Mouse (Mus musculus) layer of hippocampus, postnatal 25 days (tissue): ENCODE results near the gene Klhl25. TPM values are rescaled to one million over a fixed set of nuclear protein-coding genes. Genes with fewer than 3 reads are reported as not detected.
"Not testable (repeated sequence)": the region's sequence is repeated elsewhere in the genome, so short reads cannot be mapped to it uniquely, and the experiment has no call there.

ENCODE experiments used
- DNase-seq, 2 experiments: peaks; one replicate each; pipeline ENCODE4 v3.0.0; 2022; ENCODE audit warnings: mixed read lengths in 2 of 2, low spot score in 1 of 2; ENCODE audit errors: extremely low spot score in 1 of 2
- total RNA-seq, 2 experiments: library from RNA; stranded (reverse); gene quantifications; 2 replicates each; pipeline ENCODE4 v1.2.3; 2021

Gene Klhl25
- total RNA-seq = 10 to 100 TPM in 1 of 2 experiments, 1 to 10 TPM in 1; 8.5 to 11.2 TPM

- DNase-seq = peak; percentile 84 to 88
Observed at GRCm38 (mm10) chr7:75848115-75848775, at the start of gene Klhl25. TSS of gene Klhl25 (plus strand) at chr7:75848310.

DNA sequence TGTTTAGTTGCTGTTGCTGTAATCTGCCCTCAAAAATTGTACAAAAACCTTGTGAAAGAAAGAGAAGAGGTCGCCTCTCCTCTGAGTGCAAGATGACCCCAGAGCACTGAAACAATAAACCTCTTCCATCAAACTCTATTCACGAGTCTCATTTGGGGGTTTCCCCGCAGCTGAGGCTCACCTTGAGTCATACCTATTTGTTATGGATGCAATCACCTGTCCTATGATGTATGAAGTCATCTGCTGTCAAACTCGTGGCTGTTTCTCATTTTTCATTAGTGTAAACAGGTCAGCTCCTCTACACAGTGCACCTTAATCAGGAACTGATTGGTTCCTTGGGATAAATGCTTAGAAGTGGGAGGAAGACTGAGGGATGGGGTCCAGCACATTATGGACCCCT lies 47.6 kb upstream of the Klhl25 start:
- DNase-seq = no peak

DNA sequence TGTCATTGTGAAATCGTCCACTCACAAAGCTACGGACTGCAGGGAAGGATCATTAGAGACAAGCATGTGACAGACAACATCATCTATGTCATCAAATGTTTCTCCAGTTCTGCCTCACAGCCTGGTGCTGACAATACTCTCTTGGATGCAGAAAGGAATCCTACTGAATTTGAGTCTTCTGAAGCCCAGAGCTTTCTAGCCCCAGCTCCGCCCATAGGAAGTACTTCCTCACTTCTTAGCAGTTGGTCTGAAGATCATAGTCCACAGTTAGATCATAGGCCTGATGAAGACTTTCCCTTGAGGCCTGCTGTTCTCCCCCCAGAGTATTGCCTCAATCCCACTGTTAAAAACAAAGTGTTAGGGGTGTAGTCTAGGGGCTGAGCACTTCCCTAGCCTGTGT lies 47.1 kb upstream of the Klhl25 start:
- no peak for DNase-seq

DNA sequence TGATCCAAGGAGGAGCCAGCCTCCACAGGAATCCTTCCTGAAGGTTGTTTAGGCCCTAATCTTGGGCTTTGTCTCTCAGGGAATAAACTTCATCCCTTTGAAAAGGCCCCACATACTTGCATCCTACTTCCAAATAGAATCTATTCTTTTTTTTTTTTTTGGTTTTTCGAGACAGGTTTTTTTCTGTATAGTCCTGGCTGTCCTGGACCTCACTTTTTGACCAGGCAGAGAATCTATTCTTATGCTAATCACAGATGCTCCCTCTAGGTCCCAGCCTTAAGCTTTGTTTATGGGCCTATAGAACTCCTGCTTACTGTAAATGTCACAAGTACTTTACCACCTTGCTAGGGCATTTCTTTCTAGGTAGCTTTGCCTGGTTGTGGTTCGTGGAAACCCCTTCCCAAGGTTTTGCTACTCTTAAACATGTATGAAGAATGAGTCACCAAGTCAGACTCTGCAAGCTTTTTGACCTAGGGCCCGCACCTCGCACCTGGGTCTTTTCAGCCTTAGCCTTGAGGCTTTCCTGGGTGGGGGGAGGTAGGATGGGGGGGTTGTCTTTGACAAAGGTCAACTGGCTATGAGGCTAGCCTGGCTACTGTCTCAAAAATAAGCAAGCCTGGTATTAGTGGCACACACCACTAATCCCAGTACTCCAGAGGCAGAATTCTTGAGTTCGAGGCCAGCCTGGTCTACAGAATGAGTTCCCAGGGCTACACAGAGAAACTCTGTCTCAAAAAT lies 46.3 kb upstream of the Klhl25 start:
- no peak for DNase-seq

DNA sequence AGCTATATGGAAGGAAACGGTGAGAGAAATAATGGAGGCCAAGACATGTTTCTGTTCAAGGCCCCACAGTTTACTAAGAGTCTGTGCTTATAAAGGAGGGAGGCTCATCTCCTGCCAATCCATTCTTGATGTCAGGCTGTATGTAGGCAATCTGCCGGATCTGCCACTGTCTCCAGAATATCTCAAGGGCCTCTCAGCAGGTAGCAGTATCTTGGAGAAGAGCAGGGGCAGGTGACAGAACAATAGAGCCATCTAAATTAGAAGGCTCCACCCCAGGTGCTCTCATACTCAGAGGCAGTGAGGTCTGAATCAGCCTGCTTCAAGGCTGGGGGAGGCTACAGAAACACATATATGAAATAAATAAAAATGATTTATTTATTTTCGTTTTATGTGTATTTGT lies 45.2 kb upstream of the Klhl25 start:
- no peak for DNase-seq

- no peak for DNase-seq
Observed at GRCm38 (mm10) chr7:75806161-75806560, 41.9 kb upstream of the Klhl25 start.

GRCm38 (mm10) chr7:75806711-75807110 lies 41.4 kb upstream of the Klhl25 start:
- DNase-seq = no peak

- peak in 1 of 2 experiments; percentile 45 for DNase-seq
Observed at GRCm38 (mm10) chr7:75807460-75808304, 40.4 kb upstream of the Klhl25 start.

GRCm38 (mm10) chr7:75820687-75821086 lies 27.4 kb upstream of the Klhl25 start:
- no peak for DNase-seq

DNA sequence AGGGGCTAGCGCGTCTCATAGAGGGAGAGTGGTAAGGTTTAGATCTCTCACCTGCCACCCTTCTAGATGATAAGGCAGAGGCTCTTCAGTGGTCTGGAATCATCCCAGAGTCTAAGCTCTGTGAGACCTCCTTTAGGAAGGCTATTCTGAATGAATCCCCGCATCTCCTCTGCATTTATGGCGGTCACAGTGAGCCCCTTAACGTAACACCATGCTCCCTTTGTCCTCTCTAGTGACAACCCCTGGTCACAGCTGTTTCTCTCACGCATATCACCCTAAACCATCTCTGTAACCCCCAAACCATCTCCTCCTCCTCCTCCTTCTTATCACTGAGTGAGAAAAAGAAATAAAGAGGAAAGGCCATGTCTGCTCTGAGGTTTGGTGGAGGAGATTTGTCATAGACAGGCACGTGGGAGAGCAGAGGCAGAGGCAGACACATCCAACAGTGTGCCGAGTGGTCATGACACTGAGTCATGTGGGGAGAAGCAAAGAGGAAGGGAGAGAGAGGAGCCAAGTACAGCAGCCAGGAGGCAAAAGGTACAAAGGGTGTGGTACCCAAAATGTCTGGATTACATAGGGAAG lies 25.9 kb upstream of the Klhl25 start:
- no peak for DNase-seq

GRCm38 (mm10) chr7:75823071-75823470 lies 25.0 kb upstream of the Klhl25 start:
- no peak for DNase-seq

- no peak for DNase-seq
Observed at GRCm38 (mm10) chr7:75826360-75827103, 21.6 kb upstream of the Klhl25 start.

GRCm38 (mm10) chr7:75827357-75827756 lies 20.8 kb upstream of the Klhl25 start:
- DNase-seq = no peak

GRCm38 (mm10) chr7:75827850-75828249 lies 20.3 kb upstream of the Klhl25 start:
- DNase-seq = peak; percentile 43 to 65

GRCm38 (mm10) chr7:75828536-75828935 lies 19.6 kb upstream of the Klhl25 start:
- no peak for DNase-seq

GRCm38 (mm10) chr7:75830251-75831060 lies 17.7 kb upstream of the Klhl25 start:
- no peak for DNase-seq

- DNase-seq = not testable (repeated sequence)
Observed at GRCm38 (mm10) chr7:75833960-75834359, 14.2 kb upstream of the Klhl25 start.

DNA sequence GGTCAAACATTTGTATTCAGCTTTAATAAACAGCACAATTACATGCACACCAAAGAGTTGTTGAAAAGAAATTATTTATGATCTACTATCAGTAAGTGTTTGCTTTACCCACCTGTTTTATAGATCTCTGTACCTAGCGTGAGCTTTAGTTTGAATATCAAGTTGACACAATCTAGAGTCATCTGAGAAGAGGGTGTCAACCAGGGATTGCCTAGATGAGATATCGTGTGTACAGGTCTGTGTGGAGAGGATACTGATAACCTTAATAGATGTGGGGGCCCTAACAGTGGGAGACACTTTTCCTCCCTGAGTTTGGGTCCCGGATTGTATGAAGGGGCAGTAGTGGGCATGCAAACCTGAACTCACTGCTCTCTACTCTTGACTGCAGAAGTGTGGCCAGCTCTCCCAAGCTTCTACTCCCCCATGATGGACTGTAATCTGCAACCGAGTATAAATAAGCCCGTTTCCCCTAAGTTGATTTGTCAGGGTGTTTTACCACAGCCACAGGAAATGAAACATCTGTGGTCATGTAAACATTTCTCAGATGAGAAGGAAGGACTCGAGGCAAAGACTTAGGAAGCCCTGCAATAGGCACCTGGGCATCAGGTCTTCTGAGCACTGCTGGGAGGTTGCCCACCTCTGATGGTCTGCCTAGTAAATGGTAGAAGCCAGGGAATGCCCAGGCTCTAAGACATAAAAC lies 13.0 kb upstream of the Klhl25 start:
- not testable (repeated sequence) for DNase-seq

DNA sequence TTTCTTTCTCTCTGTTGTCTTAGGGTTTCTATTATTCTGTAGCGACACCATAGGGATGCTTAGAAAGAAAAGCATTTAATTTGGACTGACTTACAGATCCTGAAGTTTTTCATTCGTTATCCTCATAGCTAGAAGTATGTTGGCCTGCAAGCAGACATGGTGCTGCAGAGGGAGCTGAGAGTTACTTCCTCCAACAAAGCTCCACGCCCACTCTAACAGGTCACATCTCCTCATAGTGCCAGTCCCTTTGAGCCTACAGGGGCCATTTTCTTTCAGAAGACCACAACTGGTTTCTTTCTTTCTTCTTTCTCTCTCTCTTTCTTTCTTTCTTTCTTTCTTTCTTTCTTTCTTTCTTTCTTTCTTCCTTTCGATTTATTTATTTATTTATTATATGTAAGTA lies 8.0 kb upstream of the Klhl25 start:
- DNase-seq = no peak
